Mouse (Mus musculus) limb, embryonic 15.5 days (tissue): ENCODE measurements around the gene Arf1. TPM values are rescaled to one million over a fixed set of nuclear protein-coding genes. Genes with fewer than 3 reads are reported as not detected.

Experiments
- ATAC-seq: fragments of 200-750 bp; cut with Nextera tagmentation; 2 replicates; pipeline ENCODE4 v1.8.0; 2017; ENCODE audit warnings: low read depth, moderate TSS enrichment; ENCODE audit not compliant: insufficient number of reproducible peaks, low FRiP score, low TSS enrichment
- H3K27ac ChIP-seq: fragments of 300-500 bp; sonication (generic); 2 replicates; pipeline ENCODE4 v1.5.1; 2015; ENCODE audit warnings: moderate library complexity, mild to moderate bottlenecking, inconsistent platforms
- H3K27me3 ChIP-seq: fragments of 300-500 bp; sonication (generic); 2 replicates; pipeline ENCODE4 v1.6.1; 2015; ENCODE audit warnings: inconsistent platforms
- H3K36me3 ChIP-seq: fragments of 300-500 bp; sonication (generic); 2 replicates; pipeline ENCODE4 v1.6.1; 2015; ENCODE audit warnings: inconsistent platforms
- H3K4me1 ChIP-seq: fragments of 300-500 bp; sonication (generic); 2 replicates; pipeline ENCODE4 v1.6.1; 2015; ENCODE audit warnings: inconsistent platforms
- H3K4me2 ChIP-seq: fragments of 300-500 bp; sonication (generic); 2 replicates; pipeline ENCODE4 v1.6.1; 2015; ENCODE audit warnings: mild to moderate bottlenecking, inconsistent platforms
- H3K4me3 ChIP-seq: fragments of 300-500 bp; sonication (generic); 2 replicates; pipeline ENCODE4 v1.5.1; 2015; ENCODE audit warnings: mild to moderate bottlenecking, inconsistent platforms
- H3K9ac ChIP-seq: fragments of 300-500 bp; sonication (generic); 2 replicates; pipeline ENCODE4 v1.6.1; 2015; ENCODE audit warnings: inconsistent platforms
- H3K9me3 ChIP-seq: fragments of 300-500 bp; sonication (generic); 2 replicates; pipeline ENCODE4 v1.6.1; 2016; ENCODE audit warnings: inconsistent platforms
- WGBS: fragments of 180-500 bp; shearing (Covaris S2); methylation state at CpG from one replicate; pipeline ENCODE4 v1.1.7; 2015; 5-methylcytosine and 5-hydroxymethylcytosine counted together
- polyA plus RNA-seq: library from polyadenylated mRNA; unstranded; fragments of >200 nt; fragmentation: Nextera tagmentation; extraction: Ambion mirVana; gene quantifications from 2 replicates; pipeline ENCODE4 v1.2.1, GENCODE M21; 2015

Gene Arf1
- polyA plus RNA-seq, 1 experiment from 2014 or later, result 761 TPM

DNA sequence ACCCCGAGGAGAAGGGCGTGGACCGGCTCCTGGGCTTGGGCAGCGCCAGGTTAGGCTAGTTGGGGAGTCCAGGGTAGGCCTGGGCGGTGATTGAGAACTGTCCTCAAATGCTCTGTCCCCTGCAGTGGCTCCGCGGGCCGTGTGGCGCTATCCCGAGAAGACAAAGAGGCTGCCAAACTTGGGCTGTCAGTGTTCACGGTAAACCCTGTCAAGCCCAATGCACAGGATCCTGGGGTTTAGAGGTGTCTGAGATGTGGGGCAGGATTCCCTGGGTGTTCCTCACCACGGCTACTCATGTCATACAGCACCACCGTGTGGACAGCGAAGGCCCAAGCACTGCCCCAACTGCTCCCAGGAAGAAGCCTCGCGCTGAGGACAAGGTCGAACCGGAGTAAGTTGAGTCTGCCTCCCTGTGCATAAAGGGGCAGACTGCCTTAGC lies 19.0 kb downstream of the Arf1 start:
- ATAC-seq, result peak; percentile 33; the same call in 1 of the 2 replicates
- peaks cover 27% of the 10 kb centered on the region for H3K4me1 ChIP-seq
- peaks cover 70% of the 10 kb centered on the region for H3K36me3 ChIP-seq
- peak overlapping the region; percentile 93 for H3K27ac ChIP-seq
- no peaks in the 10 kb centered on the region for H3K9me3 ChIP-seq
- 8% methylated on average over 18 of the region's 18 CpGs for WGBS
- peak overlapping the region; percentile 75 for H3K9ac ChIP-seq
- peak overlapping the region; percentile 76 for H3K4me2 ChIP-seq
- H3K27me3 ChIP-seq, result no peaks in the 10 kb centered on the region
- peak overlapping the region; percentile 78 for H3K4me3 ChIP-seq

DNA sequence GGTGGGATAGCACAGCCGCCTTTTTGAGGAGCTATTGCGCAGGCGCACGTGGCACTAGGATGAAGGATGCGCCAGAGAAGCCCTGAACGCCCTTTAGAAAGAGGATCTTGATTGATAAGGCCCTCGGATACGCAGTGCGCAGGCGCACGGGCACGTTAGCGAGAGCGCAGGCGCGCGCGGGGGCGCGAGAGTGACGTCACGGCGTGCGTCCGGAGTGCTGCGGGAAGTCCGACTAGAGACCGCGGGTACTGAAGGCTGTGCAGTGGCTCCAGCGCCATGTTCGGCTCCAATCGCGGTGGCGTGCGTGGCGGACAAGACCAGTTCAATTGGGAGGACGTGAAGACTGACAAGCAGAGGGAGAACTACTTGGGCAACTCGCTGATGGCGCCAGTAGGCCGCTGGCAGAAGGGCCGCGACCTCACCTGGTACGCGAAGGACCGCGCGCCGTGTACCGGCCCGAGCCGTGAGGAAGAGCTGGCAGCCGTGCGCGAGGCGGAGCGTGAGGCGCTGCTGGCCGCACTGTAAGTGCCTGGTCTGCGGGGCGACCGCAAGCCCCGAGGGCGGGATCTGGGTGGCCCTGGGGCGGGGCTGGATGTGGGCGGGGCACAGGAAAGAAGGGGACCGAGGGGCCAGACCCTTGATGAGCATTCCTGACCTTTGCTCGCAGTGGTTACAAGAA lies 19.8 kb downstream of the Arf1 start, which contains the start of gene 2310033P09Rik:
TSS of gene 2310033P09Rik (plus strand) at position 169 of the 679 bp plus-strand sequence.
- peaks cover 24% of the 10 kb centered on the region for H3K4me1 ChIP-seq
- H3K4me3 ChIP-seq, result peak within 1 kb of the TSS; percentile 78
- no peaks in the 10 kb centered on the region for H3K27me3 ChIP-seq
- under 1% methylated on average over 60 of the region's 67 CpGs for WGBS
- ATAC-seq, result peak; percentile 80
- H3K9ac ChIP-seq, result peak within 1 kb of the TSS; percentile 75
- peak within 1 kb of the TSS; percentile 93 for H3K27ac ChIP-seq
- H3K36me3 ChIP-seq, result peaks cover 67% of the 10 kb centered on the region
- no peaks in the 10 kb centered on the region for H3K9me3 ChIP-seq
- peak within 1 kb of the TSS; percentile 76 for H3K4me2 ChIP-seq

DNA sequence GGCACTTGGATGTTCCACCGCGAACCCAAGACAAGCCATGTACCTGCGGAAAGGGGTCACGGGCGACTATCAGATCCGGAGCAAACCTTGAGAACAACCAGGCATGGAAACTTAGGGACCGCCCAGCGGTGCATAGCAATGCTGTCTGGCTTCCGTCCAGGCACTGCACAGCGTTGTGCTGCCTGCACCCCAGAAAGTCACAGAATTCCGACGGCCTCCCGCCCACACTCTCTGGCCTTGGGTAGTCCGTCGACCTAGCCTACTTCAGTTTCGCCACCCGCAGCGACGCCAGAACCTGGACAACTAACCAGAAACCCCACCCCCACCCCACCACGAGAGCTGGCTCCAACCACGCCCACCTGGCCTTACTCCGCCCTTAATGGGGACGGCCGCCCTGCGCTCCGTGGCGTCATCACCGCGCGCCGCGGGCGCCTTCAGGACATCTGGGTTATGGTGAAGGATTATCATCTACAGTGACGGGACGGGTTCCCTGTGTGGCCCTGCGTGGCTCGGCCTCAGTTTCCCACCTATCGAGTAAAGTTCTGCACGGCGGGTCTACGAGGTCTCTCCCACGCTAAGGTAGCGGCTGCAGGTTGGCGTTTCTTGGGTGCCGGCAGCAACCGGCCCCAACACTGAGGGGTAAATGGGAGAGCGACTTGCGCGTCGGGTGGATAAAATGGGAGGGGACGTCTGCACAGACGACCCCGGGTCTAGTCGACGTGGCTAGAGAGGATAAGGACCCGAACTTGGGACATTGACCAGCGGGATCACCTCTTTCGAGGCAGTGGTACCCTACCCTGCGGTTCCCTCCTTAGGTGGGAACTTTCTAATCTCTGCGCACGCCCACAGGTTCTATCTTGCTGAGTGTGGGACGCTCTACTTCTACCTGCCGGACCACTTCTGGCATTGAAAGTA lies 25.7 kb downstream of the Arf1 start, which contains the start of gene Mrpl55:
TSS of gene Mrpl55 (plus strand) at position 406 of the 915 bp plus-strand sequence.
- H3K27me3 ChIP-seq, result no peaks in the 10 kb centered on the region
- H3K9me3 ChIP-seq, result no peaks in the 10 kb centered on the region
- peak; percentile 85 for ATAC-seq
- peak within 1 kb of the TSS; percentile 81 for H3K4me2 ChIP-seq
- peaks cover 18% of the 10 kb centered on the region for H3K4me1 ChIP-seq
- WGBS, result under 1% methylated on average over 63 of the region's 63 CpGs
- H3K4me3 ChIP-seq, result peak within 1 kb of the TSS; percentile 88
- peak within 1 kb of the TSS; percentile 87 for H3K27ac ChIP-seq
- peak within 1 kb of the TSS; percentile 78 for H3K9ac ChIP-seq
- H3K36me3 ChIP-seq, result peaks cover 52% of the 10 kb centered on the region

DNA sequence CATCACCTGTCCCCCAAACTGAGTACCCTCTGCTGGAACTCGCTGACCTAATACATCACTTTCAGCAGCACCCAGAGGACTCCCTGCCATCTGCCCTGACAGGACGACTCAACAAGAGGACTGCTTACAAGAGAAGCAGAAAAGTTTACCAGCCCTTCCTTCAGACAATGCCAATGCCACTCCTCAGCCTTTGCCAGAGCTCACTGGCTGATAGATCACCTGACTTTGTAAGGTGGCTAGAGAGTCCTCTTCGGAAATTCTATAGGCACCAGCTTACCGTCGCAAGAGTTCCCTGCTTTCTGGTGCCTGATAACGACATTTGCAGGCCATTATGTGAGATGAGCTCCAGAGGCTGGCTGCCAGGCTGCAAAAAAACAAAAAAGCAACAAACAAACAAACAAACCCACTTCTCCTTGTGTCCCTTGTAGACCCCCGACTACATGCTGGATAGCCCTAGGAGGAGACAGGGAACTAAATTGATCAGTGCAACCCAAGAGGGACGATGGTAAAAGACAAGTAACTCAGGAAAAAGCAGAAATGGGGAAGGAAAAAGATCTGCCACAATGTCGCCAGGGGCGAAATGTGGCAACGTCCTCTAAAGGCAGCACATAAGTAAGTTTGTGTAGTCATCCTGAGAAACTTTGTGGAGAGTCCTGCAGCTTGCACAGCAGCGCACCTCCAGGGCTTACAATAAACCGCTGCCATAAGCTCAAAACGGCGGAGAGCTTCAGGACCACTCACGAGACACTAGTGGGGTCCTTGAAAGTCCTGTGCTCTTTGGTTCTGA lies 26.7 kb downstream of the Arf1 start:
- H3K4me3 ChIP-seq, result peak overlapping the region; percentile 88
- H3K4me1 ChIP-seq, result peaks cover 18% of the 10 kb centered on the region
- H3K4me2 ChIP-seq, result peak overlapping the region; percentile 81
- peaks cover 45% of the 10 kb centered on the region for H3K36me3 ChIP-seq
- ATAC-seq, result no peak
- WGBS, result 27% methylated on average over 16 of the region's 16 CpGs
- H3K9ac ChIP-seq, result peak overlapping the region; percentile 78
- H3K9me3 ChIP-seq, result no peaks in the 10 kb centered on the region
- H3K27ac ChIP-seq, result peak overlapping the region; percentile 87
- no peaks in the 10 kb centered on the region for H3K27me3 ChIP-seq

DNA sequence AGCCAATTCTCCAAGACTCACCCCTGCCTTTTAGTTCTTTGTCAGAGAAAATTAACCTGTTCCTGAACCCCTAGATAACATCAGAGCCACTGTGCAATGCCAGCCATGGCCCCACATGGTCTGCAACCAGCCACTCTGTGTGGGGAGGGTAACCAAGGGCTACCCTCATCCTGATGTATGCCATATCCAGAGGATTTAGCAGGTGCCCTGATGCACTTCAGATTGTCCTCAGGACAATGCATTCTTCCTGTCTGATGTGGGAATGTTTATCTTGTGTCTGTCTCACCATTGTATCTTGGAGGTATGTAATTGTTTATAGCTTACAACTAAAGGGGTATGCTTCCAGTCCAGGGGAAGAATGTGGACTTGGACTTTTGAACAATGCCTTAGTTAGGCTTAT lies 31.8 kb downstream of the Arf1 start:
- no peak for ATAC-seq
- Histone ChIP-seq H3K4me1 (peaks cover 6% of the 10 kb centered on the region), H3K4me3 (no peak overlapping the region), H3K27ac (no peak overlapping the region), H3K9ac (no peak overlapping the region), H3K36me3 (peaks cover 23% of the 10 kb centered on the region), H3K9me3 (no peaks in the 10 kb centered on the region), H3K27me3 (no peaks in the 10 kb centered on the region), H3K4me2 (no peak overlapping the region)

DNA sequence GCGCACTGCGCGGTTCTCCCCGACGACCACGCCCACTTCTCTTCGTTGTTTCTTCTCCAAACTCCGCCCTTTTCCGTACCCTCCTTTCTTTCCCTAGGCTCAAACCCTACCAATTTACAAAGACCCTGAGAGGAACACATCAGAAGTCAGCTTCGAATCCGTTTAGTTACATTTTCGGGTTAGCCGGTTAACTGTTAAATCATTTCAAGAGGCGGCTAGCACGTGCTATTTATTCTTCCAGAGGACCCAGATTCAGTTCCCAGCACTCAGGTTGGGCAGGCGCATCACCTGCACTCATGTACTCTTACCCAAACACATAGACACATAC lies 36.0 kb downstream of the Arf1 start, which contains the start of gene Guk1:
TSS of gene Guk1 (minus strand) at position 154 of the 328 bp plus-strand sequence.
- Histone ChIP-seq H3K9ac (peak within 1 kb of the TSS; percentile 71), H3K27ac (peak within 1 kb of the TSS; percentile 95), H3K4me2 (peak within 1 kb of the TSS; percentile 68), H3K4me1 (peaks cover 18% of the 10 kb centered on the region), H3K36me3 (0 out of 2 replicates have a peak, but pooled peaks cover under 1% of the 10 kb centered on the region), H3K9me3 (no peaks in the 10 kb centered on the region), H3K4me3 (peak within 1 kb of the TSS; percentile 73), H3K27me3 (no peaks in the 10 kb centered on the region)
- no peak for ATAC-seq
- 6% methylated on average over 16 of the region's 16 CpGs for WGBS

DNA sequence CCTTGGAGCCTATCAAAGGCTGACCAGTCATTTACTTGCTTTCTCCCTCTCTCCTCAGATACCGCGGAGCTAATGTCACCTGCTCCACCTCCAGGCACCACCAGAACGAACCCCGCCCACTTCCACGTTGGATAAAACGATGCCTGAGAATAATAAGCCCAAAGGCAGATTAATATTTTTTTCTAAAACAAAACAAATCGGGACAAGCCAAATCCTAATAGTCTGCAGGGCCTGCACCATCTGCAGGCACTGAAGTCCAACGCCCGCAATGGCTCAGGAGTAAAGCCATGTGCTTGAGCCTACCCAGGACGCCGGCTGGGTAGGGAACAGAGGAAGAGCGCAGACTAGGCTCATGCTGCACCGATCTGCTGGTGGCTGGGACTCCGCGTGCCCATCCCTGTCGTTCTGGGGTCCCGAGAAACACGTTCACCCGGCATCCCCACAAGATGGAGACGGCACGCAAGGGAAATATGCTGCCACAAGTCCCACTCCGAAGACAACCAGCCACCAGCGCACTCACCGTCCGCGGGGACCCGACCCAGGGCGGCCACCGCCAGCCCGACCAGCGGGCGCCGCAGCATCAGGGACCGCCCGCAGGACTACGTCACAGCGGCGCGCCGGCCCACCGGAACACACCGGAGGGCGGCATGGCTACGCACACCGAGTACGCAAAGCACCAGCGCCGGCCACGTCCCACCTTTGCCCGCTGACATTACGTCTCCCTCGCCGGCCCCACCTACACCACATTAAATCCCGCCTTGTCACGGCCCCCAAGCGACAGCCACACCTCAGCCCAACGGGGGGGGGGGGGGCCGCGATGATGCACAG lies 36.6 kb downstream of the Arf1 start:
- Histone ChIP-seq H3K27me3 (no peaks in the 10 kb centered on the region), H3K9ac (peak overlapping the region; percentile 71), H3K4me2 (peak overlapping the region; percentile 68), H3K4me1 (peaks cover 18% of the 10 kb centered on the region), H3K4me3 (peak overlapping the region; percentile 73), H3K36me3 (0 out of 2 replicates have a peak, but pooled peaks cover 6% of the 10 kb centered on the region), H3K27ac (peak overlapping the region; percentile 95), H3K9me3 (no peaks in the 10 kb centered on the region)
- ATAC-seq, result peak; percentile 95
- under 1% methylated on average over 56 of the region's 59 CpGs for WGBS

DNA sequence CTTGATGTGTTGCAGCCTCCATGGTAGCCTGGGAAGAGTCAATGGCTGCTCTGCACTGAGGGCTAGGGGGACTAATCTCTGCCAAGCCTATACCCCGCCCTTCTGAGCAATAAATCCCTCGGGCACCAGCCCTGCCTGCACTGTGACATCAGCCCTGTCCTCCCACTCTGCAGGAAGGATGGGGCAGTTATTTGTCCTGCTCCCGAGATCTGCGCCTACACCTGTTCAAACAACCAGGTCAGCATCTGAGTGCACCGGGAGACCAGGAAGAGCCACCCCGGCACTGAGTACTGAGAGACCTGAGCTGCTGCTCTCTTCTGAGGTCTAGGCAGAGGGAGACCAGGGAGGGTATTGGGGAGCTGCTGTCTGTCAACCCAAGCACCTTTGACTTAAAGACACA lies 40.4 kb downstream of the Arf1 start:
- Histone ChIP-seq H3K27ac (no peak overlapping the region), H3K27me3 (no peaks in the 10 kb centered on the region), H3K4me2 (no peak overlapping the region), H3K4me3 (no peak overlapping the region), H3K9ac (no peak overlapping the region), H3K4me1 (peaks cover 21% of the 10 kb centered on the region), H3K36me3 (peaks cover 43% of the 10 kb centered on the region), H3K9me3 (no peaks in the 10 kb centered on the region)
- WGBS, result 76% methylated on average over 6 of the region's 6 CpGs
- ATAC-seq, result no peak

DNA sequence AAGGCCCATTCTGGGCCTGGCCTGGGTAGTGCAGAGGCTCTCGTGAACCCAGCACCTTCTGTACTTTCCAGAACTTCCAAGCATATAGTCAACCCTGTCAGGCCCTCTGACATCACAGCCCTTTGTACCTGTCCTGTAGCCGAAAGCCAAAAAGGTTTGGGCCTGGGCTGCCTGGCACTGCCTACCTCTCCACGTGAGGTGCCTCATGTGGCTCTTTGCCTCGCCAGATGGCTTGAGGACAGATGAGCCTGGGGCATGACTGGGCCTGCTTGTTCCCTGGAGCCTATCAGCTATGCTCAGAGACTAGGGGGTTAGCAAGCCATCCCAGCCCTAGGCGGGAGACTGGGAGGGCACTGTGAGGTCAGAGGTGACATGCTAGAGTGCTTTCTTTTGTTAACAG lies 42.6 kb downstream of the Arf1 start:
- Histone ChIP-seq H3K9ac (no peak overlapping the region), H3K9me3 (no peaks in the 10 kb centered on the region), H3K4me3 (no peak overlapping the region), H3K27me3 (0 out of 2 replicates have a peak, but pooled peaks cover 3% of the 10 kb centered on the region), H3K4me1 (peaks cover 13% of the 10 kb centered on the region), H3K27ac (no peak overlapping the region), H3K4me2 (no peak overlapping the region), H3K36me3 (peaks cover 48% of the 10 kb centered on the region)
- 72% methylated on average over 5 of the region's 5 CpGs for WGBS
- no peak for ATAC-seq

DNA sequence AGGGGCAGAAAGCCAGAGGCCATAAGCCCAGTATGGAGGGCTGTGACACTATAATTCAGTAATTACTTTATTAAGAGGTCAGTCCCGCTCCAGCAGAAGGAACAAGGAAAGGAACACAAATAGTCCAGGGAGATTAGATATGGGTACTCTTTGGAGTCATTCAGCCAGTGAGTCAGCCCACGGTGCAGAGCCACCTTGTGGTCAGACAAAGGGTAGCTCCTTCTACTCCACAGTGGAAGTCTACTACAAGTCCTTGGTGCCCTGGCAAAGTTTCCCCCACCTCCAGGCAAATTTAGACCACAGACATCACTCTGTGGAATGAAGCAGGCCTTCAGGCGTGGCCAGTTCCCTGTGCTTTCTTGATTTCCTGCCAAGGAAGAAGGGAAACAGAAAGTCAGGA lies 44.2 kb downstream of the Arf1 start:
- H3K9me3 ChIP-seq, result no peaks in the 10 kb centered on the region
- no peak overlapping the region for H3K9ac ChIP-seq
- H3K27ac ChIP-seq, result no peak overlapping the region
- H3K4me1 ChIP-seq, result peaks cover 7% of the 10 kb centered on the region
- H3K36me3 ChIP-seq, result peaks cover 48% of the 10 kb centered on the region
- H3K27me3 ChIP-seq, result peaks cover 13% of the 10 kb centered on the region
- H3K4me2 ChIP-seq, result no peak overlapping the region
- no peak for ATAC-seq
- H3K4me3 ChIP-seq, result no peak overlapping the region
- WGBS, result 34% methylated on average over 3 of the region's 3 CpGs
